Mouse (Mus musculus) stomach, postnatal 0 days (tissue): ENCODE measurements around the gene Eci2.

Source experiments
- CTCF ChIP-seq: IDR thresholded peaks from 2 replicates; pipeline ENCODE4 v1.5.1; 2016; ENCODE audit warnings: antibody characterized with exemption, low read depth, mild to moderate bottlenecking, moderate library complexity
- EP300 ChIP-seq: optimal IDR thresholded peaks from 2 replicates; pipeline ENCODE3; 2016; ENCODE audit warnings: antibody characterized with exemption

- TF ChIP-seq EP300 (no peak), CTCF (no peak)
These were observed 7.9 kb downstream of the Eci2 start for GRCm38 (mm10) chr13:35018866-35019536.
